Mouse (Mus musculus) thymus, adult 2 months (tissue): ENCODE data around the gene Zfp526. TPM values are rescaled to one million over a fixed set of nuclear protein-coding genes. Genes with fewer than 3 reads are reported as not detected.
"Not testable (repeated sequence)": the region's sequence is repeated elsewhere in the genome, so short reads cannot be mapped to it uniquely, and the experiment has no call there.

Experiments
- DNase-seq: peaks from one replicate; pipeline ENCODE4 v3.0.0; 2021
- H3K27ac ChIP-seq: fragments of 200-500 bp; 2 replicates; pipeline ENCODE4 v1.5.1; 2012; ENCODE audit warnings: low read length, control low read depth; ENCODE audit not compliant: control insufficient read depth, insufficient read depth
- H3K27me3 ChIP-seq: fragments of 200-500 bp; 2 replicates; pipeline ENCODE4 v1.6.1; 2012; ENCODE audit warnings: mild to moderate bottlenecking, low read length, moderate library complexity, mixed read lengths; ENCODE audit not compliant: control insufficient read depth, insufficient read depth
- H3K36me3 ChIP-seq: fragments of 200-500 bp; 2 replicates; pipeline ENCODE4 v1.6.1; 2012; ENCODE audit warnings: mild to moderate bottlenecking, low read length, moderate library complexity; ENCODE audit not compliant: control insufficient read depth, insufficient read depth
- H3K4me1 ChIP-seq: fragments of 200-500 bp; replicated peaks from 2 replicates; pipeline ENCODE4 v1.6.1; 2012; ENCODE audit warnings: low read length; ENCODE audit not compliant: control insufficient read depth, insufficient read depth
- H3K4me3 ChIP-seq: fragments of 200-500 bp; 2 replicates; pipeline ENCODE4 v1.5.1; 2012; ENCODE audit warnings: mild to moderate bottlenecking, low read length, control low read depth, moderate library complexity; ENCODE audit not compliant: control insufficient read depth, insufficient read depth
- CTCF ChIP-seq: fragments of 200-500 bp; IDR thresholded peaks from 2 replicates; pipeline ENCODE4 v1.5.1; 2012; ENCODE audit warnings: mild to moderate bottlenecking, control low read depth, low read length, moderate library complexity, borderline replicate concordance; ENCODE audit not compliant: control insufficient read depth, poor library complexity, insufficient read depth; ENCODE audit errors: extremely low read depth
- POLR2A ChIP-seq: fragments of 200-500 bp; IDR thresholded peaks from 2 replicates; pipeline ENCODE4 v1.6.1; 2012; ENCODE audit warnings: mild to moderate bottlenecking, low read length, control low read depth, moderate library complexity; ENCODE audit not compliant: control insufficient read depth, poor library complexity, insufficient read depth; ENCODE audit errors: extremely low read depth
- WGBS: fragments of 180-500 bp; shearing (Covaris S2); methylation state at CpG from one replicate; pipeline ENCODE4 v1.1.7; 2018; 5-methylcytosine and 5-hydroxymethylcytosine counted together
- polyA plus RNA-seq: library from polyadenylated mRNA; depleted of rRNA; stranded (reverse); fragments of >200 nt; gene quantifications from 2 replicates; pipeline ENCODE4 v1.2.3, GENCODE M21; 2012

Gene Zfp526
- polyA plus RNA-seq, 1 experiment: 38.2 TPM

- Histone ChIP-seq H3K4me3 (peak overlapping the region; percentile 3; the same call in 1 of the 2 replicates), H3K36me3 (no peaks in the 10 kb centered on the region), H3K4me1 (peaks cover 40% of the 10 kb centered on the region), H3K27me3 (no peaks in the 10 kb centered on the region), H3K27ac (no peak overlapping the region; the same call in 1 of the 2 replicates)
- no peak for DNase-seq
- 11% methylated on average over 22 of the region's 22 CpGs for WGBS
- no peak for TF ChIP-seq CTCF
- TF ChIP-seq POLR2A: no peak
These were observed 30.0 kb downstream of the Zfp526 start for GRCm38 (mm10) chr7:25251071-25251791.

GRCm38 (mm10) chr7:25251822-25252221, 30.6 kb downstream of the Zfp526 start:
- Histone ChIP-seq H3K4me1 (peaks cover 35% of the 10 kb centered on the region), H3K27me3 (no peaks in the 10 kb centered on the region), H3K27ac (no peak overlapping the region), H3K36me3 (no peaks in the 10 kb centered on the region), H3K4me3 (no peak overlapping the region)
- TF ChIP-seq CTCF (no peak), POLR2A (no peak)
- 68% methylated on average over 8 of the region's 8 CpGs for WGBS
- no peak for DNase-seq

GRCm38 (mm10) chr7:25261896-25262295, 40.7 kb downstream of the Zfp526 start:
- no peak for TF ChIP-seq CTCF
- TF ChIP-seq POLR2A: no peak
- no peak for DNase-seq
- H3K4me1 ChIP-seq: peaks cover 3% of the 10 kb centered on the region
- no peak overlapping the region for H3K27ac ChIP-seq
- H3K27me3 ChIP-seq: no peaks in the 10 kb centered on the region
- H3K4me3 ChIP-seq: no peak overlapping the region
- 92% methylated on average over 1 of the region's 1 CpGs for WGBS
- no peaks in the 10 kb centered on the region for H3K36me3 ChIP-seq

- Histone ChIP-seq H3K27me3 (no peaks in the 10 kb centered on the region), H3K36me3 (no peaks in the 10 kb centered on the region), H3K27ac (no peak overlapping the region), H3K4me3 (no peak overlapping the region), H3K4me1 (peaks cover 9% of the 10 kb centered on the region)
- 92% methylated on average over 17 of the region's 17 CpGs for WGBS
- TF ChIP-seq CTCF (no peak), POLR2A (no peak)
- DNase-seq: no peak
These were observed 43.0 kb downstream of the Zfp526 start for GRCm38 (mm10) chr7:25263968-25264870.

GRCm38 (mm10) chr7:25265743-25266142, 44.5 kb downstream of the Zfp526 start:
- not testable (repeated sequence) for H3K4me3 ChIP-seq, DNase-seq, H3K27me3 ChIP-seq, H3K36me3 ChIP-seq, H3K27ac ChIP-seq
- peaks cover 24% of the 10 kb centered on the region for H3K4me1 ChIP-seq
- 97% methylated on average over 5 of the region's 5 CpGs for WGBS

GRCm38 (mm10) chr7:25266180-25266962, 45.1 kb downstream of the Zfp526 start:
- 95% methylated on average over 8 of the region's 8 CpGs for WGBS
- DNase-seq: no peak
- TF ChIP-seq CTCF (no peak), POLR2A (no peak)
- Histone ChIP-seq H3K36me3 (no peaks in the 10 kb centered on the region), H3K4me3 (no peak overlapping the region), H3K4me1 (peaks cover 26% of the 10 kb centered on the region), H3K27me3 (no peaks in the 10 kb centered on the region), H3K27ac (no peak overlapping the region)
